Mouse (Mus musculus) activated CD4-positive, CD25-positive, alpha-beta regulatory T cell, adult 9 weeks (primary cell): ENCODE measurements around the gene Hoxb2. TPM values are rescaled to one million over a fixed set of nuclear protein-coding genes. Genes with fewer than 3 reads are reported as not detected.

Source experiments
- polyA plus RNA-seq: library from polyadenylated mRNA; unstranded; fragments of 100-300 nt; shearing (Covaris generic); gene quantifications from one replicate; pipeline ENCODE4 v1.2.1, GENCODE M21; 2017

Gene Hoxb2
- not detected for polyA plus RNA-seq

DNA sequence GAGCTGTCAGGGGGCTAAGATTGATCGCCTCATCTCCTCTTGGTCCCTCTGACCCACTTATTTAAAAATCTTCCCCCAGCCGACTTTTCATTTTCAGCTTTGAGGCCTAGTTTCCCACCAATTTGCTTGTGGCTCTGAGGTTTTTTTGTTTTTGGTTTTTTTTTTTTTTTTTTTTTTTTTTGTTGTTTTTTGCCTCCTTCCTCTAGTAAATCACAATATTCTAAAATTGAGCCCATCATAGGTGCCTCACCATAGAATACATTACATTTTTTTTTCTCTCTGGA lies at the start of gene Hoxb2:
Gene Hoxb2, plus strand, starts transcription at position 185 of the 284 bp plus-strand sequence.

GRCm38 (mm10) chr11:96303151-96304099 lies 46.9 kb upstream of the Hoxb2 start, which contains the start of gene Hoxb5:
Hoxb5 (plus strand) TSS chr11:96303336.

GRCm38 (mm10) chr11:96317608-96318367 lies 32.5 kb upstream of the Hoxb2 start, which contains the start of gene Hoxb4:
Hoxb4 (plus strand) TSS chr11:96318267.

DNA sequence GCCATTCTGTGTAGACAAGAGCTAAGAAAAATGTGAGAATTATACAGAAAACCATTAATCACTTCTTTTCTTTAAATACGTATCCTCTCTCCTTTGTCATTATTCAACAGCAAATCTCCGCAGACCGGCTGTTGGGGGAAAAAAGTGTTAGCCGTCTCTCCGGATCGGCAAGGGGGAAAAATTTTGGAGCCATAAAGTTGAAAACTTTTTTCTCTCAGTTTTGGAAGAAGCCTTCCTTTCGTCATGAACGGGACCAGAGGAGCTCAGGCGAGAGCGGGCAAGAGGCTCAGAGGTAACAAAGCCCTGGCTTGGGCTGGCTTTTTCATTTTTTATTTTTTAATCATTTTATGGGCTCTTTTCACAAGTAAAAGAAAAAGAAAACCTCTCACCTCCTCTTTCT lies 27.2 kb upstream of the Hoxb2 start, which contains the start of gene Hoxb3:
Gene Hoxb3, plus strand, starts transcription at position 173 of the 400 bp plus-strand sequence.

DNA sequence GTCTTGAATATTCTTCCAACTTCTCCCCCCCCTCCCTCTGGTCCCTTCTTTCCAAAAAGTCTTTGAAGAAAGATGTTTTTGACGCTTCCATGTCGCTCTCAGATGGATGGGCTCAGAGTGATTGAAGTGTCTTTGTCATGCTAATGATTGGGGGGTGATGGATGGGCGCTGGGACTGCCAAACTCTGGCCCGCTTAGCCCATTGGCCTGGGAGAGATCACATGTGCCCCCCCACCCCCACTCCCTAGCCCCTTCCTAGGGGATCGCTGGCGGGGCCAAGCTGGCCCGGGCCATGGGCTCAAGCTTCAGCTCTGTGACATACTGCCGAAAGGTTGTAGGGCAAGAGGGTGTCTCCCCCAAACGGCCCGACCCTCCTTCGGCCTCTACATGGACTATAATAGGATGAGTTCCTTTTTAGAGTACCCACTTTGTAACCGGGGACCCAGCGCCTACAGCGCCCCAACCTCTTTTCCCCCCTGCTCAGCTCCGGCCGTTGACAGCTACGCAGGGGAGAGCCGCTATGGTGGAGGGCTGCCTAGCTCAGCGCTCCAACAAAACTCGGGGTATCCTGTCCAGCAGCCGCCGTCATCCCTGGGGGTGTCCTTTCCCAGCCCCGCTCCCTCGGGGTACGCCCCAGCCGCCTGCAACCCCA lies 15.2 kb downstream of the Hoxb2 start, which contains the start of gene Hoxb1:
Gene Hoxb1, plus strand, starts transcription at position 312 of the 651 bp plus-strand sequence.

Other genes with a start within 250 kb of the Hoxb2 start
- not detected for gene Calcoco2, start 238.6 kb upstream of the Hoxb2 start, polyA plus RNA-seq
- not detected for gene Ttll6, start 216.7 kb upstream of the Hoxb2 start, polyA plus RNA-seq
- gene Hoxb13, start 156.2 kb upstream of the Hoxb2 start, polyA plus RNA-seq: not detected
- gene Hoxb9, start 79.1 kb upstream of the Hoxb2 start, polyA plus RNA-seq: not detected
- not detected for gene Hoxb8, start 68.6 kb upstream of the Hoxb2 start, polyA plus RNA-seq
- not detected for gene Hoxb7, start 63.9 kb upstream of the Hoxb2 start, polyA plus RNA-seq
- not detected for gene Hoxb6, start 58.0 kb upstream of the Hoxb2 start, polyA plus RNA-seq
- not detected for gene Hoxb5, start 47.2 kb upstream of the Hoxb2 start, polyA plus RNA-seq
- 0.17 TPM for gene Hoxb4, start 32.3 kb upstream of the Hoxb2 start, polyA plus RNA-seq
- gene Hoxb3, start 27.2 kb upstream of the Hoxb2 start, polyA plus RNA-seq: not detected
- gene Hoxb1, start 15.2 kb downstream of the Hoxb2 start, polyA plus RNA-seq: not detected
- 752 TPM for gene Skap1, start 114.1 kb downstream of the Hoxb2 start, polyA plus RNA-seq